Mouse (Mus musculus) bone marrow macrophage, adult 2 months (primary cell): ENCODE data around the gene Opa1.

Experiments used
- CTCF ChIP-seq: IDR thresholded peaks from 2 replicates; pipeline ENCODE4 v1.5.1; 2012; ENCODE audit warnings: low read depth, mild to moderate bottlenecking, low read length, moderate library complexity
- POLR2A ChIP-seq: IDR thresholded peaks from 2 replicates; pipeline ENCODE4 v1.6.1; 2012; ENCODE audit warnings: mild to moderate bottlenecking, low read depth, low read length, borderline replicate concordance

GRCm38 (mm10) chr16:29656901-29657300 lies 77.8 kb downstream of the Opa1 start:
- TF ChIP-seq POLR2A (no peak), CTCF (no peak)
